In the genomic region with DNA sequence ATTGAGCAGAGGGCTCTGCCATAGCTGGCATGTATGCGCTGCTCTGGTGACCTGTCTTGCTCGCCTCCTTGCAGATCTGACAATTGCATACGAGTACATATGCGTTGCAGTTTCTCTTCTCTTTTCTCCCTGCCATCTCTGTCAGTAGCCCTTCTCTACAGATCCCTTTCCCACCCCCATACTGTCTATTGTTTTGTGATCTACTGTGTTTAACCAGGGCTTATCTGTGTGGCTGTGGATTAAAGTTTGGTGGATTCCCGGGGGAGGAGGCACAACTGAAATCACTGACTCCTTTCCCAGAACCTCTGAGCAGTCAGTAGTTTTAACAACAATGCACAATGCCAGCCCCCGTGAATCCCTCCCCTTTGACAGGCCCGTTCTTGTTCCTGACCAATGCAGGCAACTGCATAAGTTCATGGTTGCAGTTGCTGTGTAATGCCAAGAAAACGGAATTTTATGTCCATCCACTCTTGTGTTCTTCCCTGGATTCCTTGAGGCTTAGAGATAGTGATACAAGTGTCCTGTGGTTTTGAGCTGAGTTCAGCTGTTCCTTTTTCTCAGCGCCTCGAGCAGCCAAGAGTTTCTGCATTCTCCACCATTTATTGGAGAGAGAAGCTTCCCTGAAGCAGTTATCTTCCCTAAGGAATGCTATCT, we compare ENCODE assay signal across 17 mouse cellular contexts.
A peak's percentile ranks its signal among the peaks of the same experiment; 100 is the strongest.
DNase-seq lines count a peak whose midpoint lies in the region; ATAC-seq lines count a peak whose summit lies in the region.
"Had no signal": no experiment of that assay in that cellular context is flagged by ENCODE, and none has a peak within 500 bp of the region (broad histone marks: within the 10 kb centered on the region; RNA-seq: fewer than 3 reads in every experiment).

No protein-coding gene starts in this region.

- H3K4me2 ChIP-seq in hindbrain, embryonic 13.5 days: no peak overlapping the region
- no peak overlapping the region for H3K4me2 ChIP-seq in neural tube, embryonic 13.5 days
- no peak overlapping the region for H3K4me2 ChIP-seq in neural tube, embryonic 15.5 days
- H3K4me2 ChIP-seq in limb, embryonic 15.5 days: no peak overlapping the region
- H3K4me2 ChIP-seq: embryonic facial prominence, embryonic 15.5 days had no signal

- no peaks in the 10 kb centered on the region for H3K27me3 ChIP-seq in hindbrain, embryonic 13.5 days
- H3K27me3 ChIP-seq in hindbrain, embryonic 10.5 days (ENCODE audit: insufficient read depth, poor library complexity, severe bottlenecking): no peaks in the 10 kb centered on the region
- H3K27me3 ChIP-seq in neural tube, embryonic 13.5 days: no peaks in the 10 kb centered on the region
- H3K27me3 ChIP-seq in neural tube, embryonic 15.5 days (replicated peaks): no peaks in the 10 kb centered on the region
- no peaks in the 10 kb centered on the region for H3K27me3 ChIP-seq in limb, embryonic 15.5 days
- H3K27me3 ChIP-seq: CH12.LX; embryonic facial prominence, embryonic 15.5 days had no signal

- intact Hi-C loops in gastrocnemius, postnatal 14 days (cut with DNase I; ENCODE audit: low total_unique reads): no loop called here

- no peak for ATAC-seq in hindbrain, embryonic 13.5 days (ENCODE audit: low FRiP score)
- ATAC-seq in neural tube, embryonic 13.5 days (ENCODE audit: low read depth): no peak
- no peak for ATAC-seq in neural tube, embryonic 15.5 days (ENCODE audit: low FRiP score)
- no peak for ATAC-seq in limb, embryonic 15.5 days (ENCODE audit: insufficient number of reproducible peaks, low FRiP score, low TSS enrichment, low read depth)
- ATAC-seq: activated CD4-positive, CD25-positive, alpha-beta regulatory T cell, adult 4 months; forebrain, embryonic 14.5 days had no signal

- peaks cover 15% of the 10 kb centered on the region; the same call in 1 of the 2 replicates for H3K4me1 ChIP-seq in hindbrain, embryonic 13.5 days (replicated peaks)
- peaks cover 8% of the 10 kb centered on the region; the same call in 1 of the 2 replicates for H3K4me1 ChIP-seq in hindbrain, embryonic 10.5 days (replicated peaks)
- peaks cover 24% of the 10 kb centered on the region for H3K4me1 ChIP-seq in neural tube, embryonic 13.5 days (replicated peaks)
- peaks cover 23% of the 10 kb centered on the region for H3K4me1 ChIP-seq in neural tube, embryonic 15.5 days
- H3K4me1 ChIP-seq in limb, embryonic 15.5 days: peaks cover 9% of the 10 kb centered on the region

- H3K27ac ChIP-seq in hindbrain, embryonic 13.5 days: peak overlapping the region; percentile 44
- H3K27ac ChIP-seq in hindbrain, embryonic 10.5 days: no peak overlapping the region
- H3K27ac ChIP-seq in neural tube, embryonic 13.5 days (replicated peaks): 0 out of 2 replicates have a peak overlapping the region, but pooled peaks have one; percentile 43
- no peak overlapping the region for H3K27ac ChIP-seq in neural tube, embryonic 15.5 days (replicated peaks)
- H3K27ac ChIP-seq in limb, embryonic 15.5 days: peak overlapping the region; percentile 4; the same call in 1 of the 2 replicates
- H3K27ac ChIP-seq: embryonic facial prominence, embryonic 15.5 days had no signal

- DNase-seq in hindbrain, embryonic 10.5 days (ENCODE audit: low spot score): no peak
- no peak for DNase-seq in urinary bladder, postnatal 36 days (ENCODE audit: low spot score in 2 of 2)
- DNase-seq in gastrocnemius, postnatal 14 days: no peak
- DNase-seq: adrenal gland, postnatal 36 days; cerebellum, postnatal 25 days; heart, postnatal 10 days; kidney, adult 2 months; liver; thymus, adult 2 months had no signal

- 66% methylated on average over 10 of the region's 10 CpGs for WGBS in hindbrain, embryonic 13.5 days
- 79% methylated on average over 10 of the region's 10 CpGs for WGBS in hindbrain, embryonic 10.5 days
- 66% methylated on average over 10 of the region's 10 CpGs for WGBS in neural tube, embryonic 13.5 days
- WGBS in neural tube, embryonic 15.5 days: 63% methylated on average over 10 of the region's 10 CpGs
- 57% methylated on average over 10 of the region's 10 CpGs for WGBS in limb, embryonic 15.5 days

- no peak overlapping the region for H3K9ac ChIP-seq in hindbrain, embryonic 13.5 days
- peak overlapping the region; percentile 18; the same call in 1 of the 2 replicates for H3K9ac ChIP-seq in neural tube, embryonic 13.5 days
- H3K9ac ChIP-seq in neural tube, embryonic 15.5 days (replicated peaks): no peak overlapping the region
- no peak overlapping the region for H3K9ac ChIP-seq in limb, embryonic 15.5 days
- H3K9ac ChIP-seq: embryonic facial prominence, embryonic 15.5 days had no signal

- H3K9me3 ChIP-seq in hindbrain, embryonic 13.5 days: no peaks in the 10 kb centered on the region
- H3K9me3 ChIP-seq in hindbrain, embryonic 10.5 days: no peaks in the 10 kb centered on the region
- H3K9me3 ChIP-seq in neural tube, embryonic 13.5 days: no peaks in the 10 kb centered on the region
- no peaks in the 10 kb centered on the region for H3K9me3 ChIP-seq in neural tube, embryonic 15.5 days (replicated peaks)
- no peaks in the 10 kb centered on the region for H3K9me3 ChIP-seq in limb, embryonic 15.5 days
- H3K9me3 ChIP-seq: embryonic facial prominence, embryonic 15.5 days had no signal

- peaks cover 30% of the 10 kb centered on the region for H3K36me3 ChIP-seq in hindbrain, embryonic 13.5 days
- H3K36me3 ChIP-seq in hindbrain, embryonic 10.5 days: peaks cover 40% of the 10 kb centered on the region
- peaks cover 13% of the 10 kb centered on the region; the same call in 1 of the 2 replicates for H3K36me3 ChIP-seq in neural tube, embryonic 13.5 days
- H3K36me3 ChIP-seq in neural tube, embryonic 15.5 days: 0 out of 2 replicates have a peak, but pooled peaks cover under 1% of the 10 kb centered on the region
- H3K36me3 ChIP-seq in limb, embryonic 15.5 days: peaks cover 11% of the 10 kb centered on the region

- H3K4me3 ChIP-seq in hindbrain, embryonic 13.5 days: no peak overlapping the region
- no peak overlapping the region for H3K4me3 ChIP-seq in hindbrain, embryonic 10.5 days
- no peak overlapping the region for H3K4me3 ChIP-seq in neural tube, embryonic 13.5 days
- no peak overlapping the region for H3K4me3 ChIP-seq in neural tube, embryonic 15.5 days (replicated peaks)
- no peak overlapping the region for H3K4me3 ChIP-seq in limb, embryonic 15.5 days
- H3K4me3 ChIP-seq: embryonic facial prominence, embryonic 15.5 days had no signal

Comparison
In these comparisons a context has a peak if more than half of its experiments do, and no peak if none do; other contexts are left out.
1. H3K27ac ChIP-seq: peak in hindbrain, embryonic 13.5 days (single experiment), neural tube, embryonic 13.5 days (single experiment) and limb, embryonic 15.5 days (single experiment); none in hindbrain, embryonic 10.5 days (single experiment) and neural tube, embryonic 15.5 days (single experiment).